Mouse (Mus musculus): ENCODE data around the gene Gm8797.
"Not testable (repeated sequence)": the region's sequence is repeated elsewhere in the genome, so short reads cannot be mapped to it uniquely, and the experiment has no call there.

The Gm8797 gene

GRCm38 (mm10) chr3:5750506-5750905 is at the start of gene Gm8797:
Gene Gm8797 (plus strand): TSS chr3:5750806.
- DNase-seq (ENCODE audit: low spot score), result not testable (repeated sequence)

GRCm38 (mm10) chr3:5714481-5714880 is 36.1 kb upstream of the Gm8797 start:
- DNase-seq (ENCODE audit: low spot score), result no peak

DNA sequence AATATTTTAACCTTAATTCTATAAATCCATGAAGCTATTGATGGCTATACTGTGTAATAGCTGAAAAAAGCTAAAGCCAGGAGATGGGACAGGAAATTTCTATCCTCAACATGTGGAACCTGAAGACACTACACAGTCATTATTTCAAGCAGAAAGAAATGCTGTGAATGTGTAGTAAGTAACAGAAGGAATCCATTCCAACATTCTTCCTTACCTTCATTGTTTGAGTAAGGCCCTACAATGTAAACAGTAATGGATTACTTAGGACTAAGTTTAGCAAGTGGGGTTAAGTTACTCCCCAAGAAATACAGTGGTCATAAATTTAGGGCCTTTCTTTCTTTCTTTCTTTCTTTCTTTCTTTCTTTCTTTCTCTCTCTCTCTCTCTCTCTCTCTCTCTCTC is 17.7 kb upstream of the Gm8797 start:
- no peak for DNase-seq (ENCODE audit: low spot score)

- DNase-seq (ENCODE audit: low spot score), result peak; percentile 60
Measured at GRCm38 (mm10) chr3:5754763-5755478, 4.3 kb downstream of the Gm8797 start.

GRCm38 (mm10) chr3:5766256-5766655 is 15.7 kb downstream of the Gm8797 start:
- DNase-seq (ENCODE audit: low spot score), result no peak

DNA sequence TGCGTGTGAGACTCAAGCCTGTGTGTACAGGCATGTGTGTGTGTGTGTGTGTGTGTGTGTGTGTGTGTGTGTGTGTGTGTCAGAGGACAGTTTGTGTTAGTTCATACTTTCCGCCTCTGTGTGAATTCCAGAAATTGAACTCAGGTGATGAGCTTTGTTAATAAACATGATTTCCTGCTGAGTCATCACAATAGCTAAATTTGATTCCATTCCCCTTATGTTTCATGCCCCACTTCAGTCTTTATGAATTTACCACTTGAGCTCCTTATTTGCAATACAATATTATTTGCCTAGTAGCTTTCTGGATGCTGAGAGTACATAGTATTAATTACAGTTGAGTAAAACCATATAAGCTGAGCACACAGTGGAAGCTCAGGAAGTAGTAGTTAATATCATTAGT is 26.3 kb downstream of the Gm8797 start:
- DNase-seq (ENCODE audit: low spot score), result no peak
